Mouse (Mus musculus): ENCODE measurements around the gene Irf2.

Gene Irf2

DNA sequence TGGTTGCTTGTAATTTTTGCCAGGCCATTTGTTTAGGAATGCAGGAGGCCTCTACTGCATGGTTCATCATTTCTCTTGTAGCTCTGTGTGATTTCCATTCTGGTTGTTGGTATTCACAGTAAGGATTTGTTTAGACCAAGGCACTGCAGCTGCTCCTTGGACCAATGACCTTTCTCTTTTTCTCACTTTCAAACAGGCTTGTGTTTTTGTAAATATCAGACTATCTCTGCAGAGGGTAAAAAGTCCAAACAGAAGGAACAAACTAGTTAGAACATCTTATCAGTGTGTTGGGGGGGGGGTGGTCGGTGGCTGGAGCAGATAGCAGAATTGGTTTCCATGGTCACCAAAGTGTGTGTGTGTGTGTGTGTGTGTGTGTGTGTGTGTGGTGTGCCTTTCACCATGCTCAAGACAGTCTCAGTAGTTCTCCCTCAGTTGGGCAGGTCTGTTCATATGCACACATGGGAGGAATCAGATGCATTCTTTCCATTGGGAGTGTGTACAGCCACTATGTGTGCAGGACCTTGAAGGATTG is 61.7 kb downstream of the Irf2 start:
- DNase-seq (ENCODE audit: low spot score in 2 of 2): no peak

DNA sequence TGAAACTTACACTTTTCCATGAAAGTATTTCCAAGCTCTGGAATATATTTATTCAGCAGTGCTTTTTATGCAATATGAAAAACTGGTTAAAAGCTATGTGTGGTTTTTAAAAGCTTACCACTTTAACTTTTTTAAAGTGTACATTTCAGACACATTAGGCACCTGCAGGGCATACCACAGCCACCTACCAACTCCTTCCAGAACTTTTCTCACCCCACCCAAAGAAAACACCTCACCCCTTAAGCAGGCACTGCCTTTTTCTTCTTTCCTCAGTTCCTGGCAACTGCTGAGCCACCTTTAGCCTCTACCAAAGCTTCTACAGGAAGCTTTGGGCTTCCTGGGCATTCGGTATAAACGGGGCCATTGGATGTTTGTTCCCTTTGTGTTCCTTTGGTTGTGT is 62.5 kb downstream of the Irf2 start:
- no peak for DNase-seq (ENCODE audit: low spot score in 2 of 2)

DNA sequence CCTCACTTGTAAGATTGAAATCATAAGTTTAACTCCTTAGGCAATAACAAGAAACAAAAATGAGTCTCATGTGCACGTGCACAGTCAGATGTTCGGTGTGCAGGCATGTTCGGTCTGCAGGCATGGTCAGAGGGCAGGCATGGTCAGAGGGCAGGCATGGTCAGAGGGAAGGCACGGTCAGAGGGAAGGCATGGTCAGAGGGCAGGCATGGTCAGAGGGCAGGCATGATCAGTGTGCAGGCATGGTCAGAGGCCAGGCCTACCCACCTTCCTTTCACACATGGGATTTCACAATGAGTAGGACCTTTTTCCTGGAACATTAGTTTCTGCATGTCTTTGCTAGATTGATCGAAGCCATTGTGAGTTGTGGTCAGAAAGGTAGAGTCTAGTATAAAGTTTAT is 65.2 kb downstream of the Irf2 start:
- DNase-seq (ENCODE audit: low spot score in 2 of 2): no peak

DNA sequence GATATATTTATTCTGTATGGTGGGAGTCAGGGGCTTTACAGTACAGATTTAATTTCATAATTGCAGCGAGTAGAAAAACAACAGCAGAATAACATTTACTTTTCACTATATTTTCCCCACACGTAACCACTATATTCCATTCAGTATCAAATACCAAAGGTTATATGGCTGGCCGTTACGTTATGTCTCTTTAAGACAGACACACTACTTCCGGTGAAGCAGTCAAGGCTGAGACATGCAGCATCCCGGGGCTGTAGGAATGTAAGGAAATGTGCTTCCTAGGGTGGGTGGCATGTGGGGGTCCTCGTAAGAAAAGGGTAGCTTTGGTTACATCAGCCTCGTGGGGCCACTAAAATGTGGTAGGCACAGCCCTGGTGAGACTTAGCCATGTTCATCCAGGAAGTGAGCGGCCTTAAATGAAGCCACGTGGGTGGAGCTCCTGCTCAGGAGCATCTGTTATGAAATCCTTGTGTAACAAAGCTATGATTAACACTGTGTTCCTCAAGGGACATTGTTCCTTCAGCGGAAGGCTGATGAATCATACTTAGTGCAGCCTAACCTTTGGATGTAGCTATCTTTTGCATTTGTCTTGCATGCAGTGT is 71.6 kb downstream of the Irf2 start:
- peak; percentile 58 to 74 for DNase-seq (ENCODE audit: low spot score in 2 of 2)

DNA sequence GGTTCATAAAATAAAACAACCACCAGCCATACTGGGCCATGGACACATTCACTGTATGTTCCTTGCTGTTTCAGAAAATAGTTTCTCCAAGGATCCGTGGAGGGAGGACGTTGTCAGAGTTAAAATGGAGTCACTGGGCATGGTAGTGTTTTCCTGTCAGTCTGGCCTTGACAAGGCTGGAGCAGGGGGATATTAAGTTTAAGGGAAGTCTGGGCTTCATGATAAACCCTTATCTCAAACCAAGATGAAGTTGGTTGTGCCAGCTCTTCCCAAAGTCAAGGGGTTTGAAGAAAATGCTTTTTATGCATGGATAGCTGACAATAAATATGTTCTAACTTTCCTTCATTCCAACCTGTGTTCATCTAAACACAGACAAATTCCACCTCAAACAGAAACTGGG is 72.4 kb downstream of the Irf2 start:
- no peak for DNase-seq (ENCODE audit: low spot score in 2 of 2)

DNA sequence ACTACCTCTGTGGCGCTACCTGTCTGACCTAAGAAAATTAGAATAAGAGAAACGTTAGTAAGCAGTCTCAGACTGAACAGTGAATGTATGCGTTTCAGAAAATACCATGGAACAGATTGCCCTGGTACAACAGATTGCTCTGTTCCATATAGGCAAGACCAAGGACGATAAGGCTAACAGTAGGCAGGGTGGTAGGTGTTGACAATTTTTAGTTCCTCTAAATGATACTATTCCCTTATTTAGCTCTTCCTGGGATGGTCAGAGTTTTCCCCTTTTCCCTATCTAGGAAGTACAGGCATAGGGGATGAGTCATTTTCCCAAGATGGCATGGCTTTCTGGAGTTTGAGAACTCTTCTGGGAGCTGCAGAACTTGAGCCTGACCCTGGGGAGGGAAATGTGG is 73.4 kb downstream of the Irf2 start:
- no peak for DNase-seq (ENCODE audit: low spot score in 2 of 2)

DNA sequence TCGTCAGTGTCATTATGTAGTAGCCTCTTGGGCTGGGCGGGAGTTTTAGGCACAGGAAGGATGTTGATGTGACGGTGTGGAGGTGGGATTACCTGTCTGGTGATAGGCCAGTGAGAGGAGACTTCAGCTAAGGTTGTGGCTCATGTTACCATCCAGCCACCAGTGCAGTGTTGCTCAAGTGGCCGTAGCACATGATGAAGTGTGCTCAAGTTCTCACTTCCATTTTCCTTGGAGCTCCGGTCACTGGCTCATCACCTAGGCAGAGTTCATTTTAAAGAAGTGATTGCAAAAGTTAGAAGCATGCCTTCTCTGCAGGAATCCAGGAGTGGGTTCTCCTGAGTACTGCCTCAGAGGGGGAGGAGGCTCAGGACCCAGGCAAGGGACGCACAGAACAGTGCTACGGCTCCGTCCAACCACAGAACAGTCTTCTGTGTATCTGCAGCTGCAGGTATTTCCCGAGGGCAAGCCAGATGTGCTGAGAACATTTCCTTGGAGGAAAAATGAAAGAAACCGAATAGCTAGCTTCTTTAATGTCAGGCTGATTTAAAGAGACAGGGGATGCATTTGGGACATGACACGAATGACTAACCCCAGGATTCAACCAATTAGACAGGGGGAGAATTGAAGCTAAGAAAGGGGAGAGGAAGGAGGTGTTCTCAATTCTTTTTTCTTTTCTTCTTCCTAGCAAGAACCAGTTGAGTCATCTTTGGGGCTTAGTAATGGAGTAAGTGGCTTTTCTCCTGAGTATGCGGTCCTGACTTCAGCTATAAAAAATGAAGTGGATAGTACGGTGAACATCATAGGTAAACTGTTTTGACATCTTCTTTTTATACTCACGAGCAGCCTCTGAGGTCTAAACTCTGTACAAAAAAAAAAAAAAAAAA is 78.8 kb downstream of the Irf2 start:
- no peak for DNase-seq (ENCODE audit: low spot score in 2 of 2)

DNA sequence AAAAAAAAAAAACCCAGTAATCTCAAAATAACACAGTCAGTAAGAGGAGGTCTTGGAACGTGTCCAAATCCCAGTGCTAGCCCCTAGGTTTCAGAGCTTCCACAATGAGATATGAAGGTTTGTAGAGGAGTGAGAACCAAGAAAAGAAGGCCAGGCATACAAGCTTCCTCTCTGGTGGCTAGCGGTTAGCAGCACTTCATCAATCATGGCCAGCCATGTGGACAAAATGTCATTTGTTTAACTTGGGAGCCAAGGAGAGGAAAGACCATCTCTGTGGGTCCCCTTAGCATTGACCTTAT is 79.4 kb downstream of the Irf2 start:
- no peak for DNase-seq (ENCODE audit: low spot score in 2 of 2)

DNA sequence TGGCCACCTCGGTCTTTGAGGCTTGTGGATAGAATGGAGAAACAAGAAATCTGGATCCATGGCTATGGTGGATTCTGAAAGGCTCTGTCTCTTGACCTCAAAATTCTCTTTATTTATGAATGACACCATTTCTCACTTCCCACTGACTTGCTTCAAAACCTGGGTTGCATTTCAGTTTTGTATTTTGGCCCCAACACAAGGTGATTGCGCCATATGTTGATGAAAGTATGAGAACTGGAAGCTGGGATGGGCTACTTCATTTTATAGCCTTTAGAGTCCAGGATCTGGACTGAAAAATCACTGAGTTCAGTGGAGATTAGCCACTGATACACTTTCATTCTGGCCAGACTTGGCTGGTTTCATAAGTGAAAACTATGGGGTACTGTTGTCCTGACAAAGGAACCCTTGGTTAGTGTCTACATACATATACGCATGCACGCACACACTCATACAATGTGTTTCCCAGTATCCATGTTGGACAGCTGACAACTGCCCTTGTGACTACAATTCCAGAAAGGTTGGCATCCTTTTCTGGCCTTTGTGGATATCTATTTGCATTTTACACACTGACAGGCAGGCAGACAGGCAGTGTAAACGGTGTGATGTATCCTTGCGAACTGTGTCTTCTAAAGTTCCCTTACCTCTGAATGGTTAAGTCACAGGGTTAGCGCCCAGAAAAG is 89.3 kb downstream of the Irf2 start:
- DNase-seq (ENCODE audit: low spot score in 2 of 2): no peak

DNA sequence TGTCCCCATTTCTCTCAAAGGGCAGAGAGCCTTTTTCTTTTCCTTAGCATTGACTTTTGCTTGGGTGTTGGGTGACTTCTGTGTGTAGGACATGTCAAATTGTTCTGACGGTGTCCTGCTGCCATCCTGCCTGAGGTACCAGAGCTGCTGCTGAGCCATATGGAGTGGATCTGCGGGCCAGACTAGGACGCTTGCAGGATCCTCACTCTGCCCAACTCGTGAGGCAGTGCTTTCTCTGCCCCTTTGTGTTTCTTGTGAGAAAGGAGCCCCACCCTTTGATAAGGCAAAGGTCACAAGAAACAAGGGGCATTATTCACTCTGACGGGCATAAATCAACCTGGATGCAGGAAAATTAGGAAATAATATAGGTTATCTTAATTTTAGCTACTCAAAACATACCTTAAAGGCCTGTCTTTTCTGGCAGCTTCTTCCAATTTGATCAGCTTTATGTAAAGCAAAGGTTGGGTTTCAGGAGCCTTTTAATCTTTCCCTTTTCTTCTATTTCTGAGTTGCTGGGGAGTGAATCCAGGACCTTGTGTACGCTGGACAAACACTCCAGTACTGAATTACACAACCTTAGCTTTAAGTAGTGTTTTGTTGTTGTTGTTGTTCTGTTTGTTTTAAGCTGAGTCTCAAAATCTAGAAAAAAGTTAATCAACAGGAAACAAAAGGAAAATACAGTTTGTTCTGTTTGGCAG is 90.0 kb downstream of the Irf2 start:
- no peak for DNase-seq (ENCODE audit: low spot score in 2 of 2)

DNA sequence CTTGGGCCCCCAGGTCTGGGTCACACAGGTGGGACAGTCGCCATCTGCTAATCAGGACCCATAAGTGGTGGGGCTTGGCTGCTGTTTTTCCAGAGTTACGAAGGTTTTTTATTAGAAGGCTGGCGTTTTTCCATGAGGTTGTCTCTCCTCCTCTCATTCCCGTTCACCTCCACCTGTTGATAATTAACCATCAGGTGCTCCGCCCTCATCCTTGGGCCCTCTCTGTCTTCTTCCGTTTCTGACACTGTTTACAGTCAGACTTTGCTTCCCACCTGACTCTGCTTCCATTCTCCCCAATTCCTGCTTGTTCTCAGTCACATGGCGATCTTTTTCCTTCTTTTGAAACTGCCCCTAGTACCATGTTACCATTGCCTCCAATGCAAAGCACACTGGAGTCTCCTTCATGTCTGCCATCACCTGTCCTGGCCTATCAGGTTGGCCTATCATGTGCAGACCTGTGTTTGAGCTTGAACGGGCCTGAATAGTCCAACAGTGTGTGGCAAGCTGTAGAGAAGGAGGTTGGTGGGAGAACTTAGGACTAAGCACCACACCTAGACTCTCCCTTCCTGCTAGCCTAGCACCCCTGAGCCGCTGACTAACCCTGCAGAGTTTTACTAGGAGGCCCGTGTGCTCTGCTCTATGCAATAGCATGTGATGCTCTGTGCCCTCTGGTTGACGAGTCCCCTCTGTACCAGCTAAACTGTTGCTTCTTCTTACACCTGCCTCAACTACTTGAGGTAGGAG is 90.8 kb downstream of the Irf2 start:
- no peak for DNase-seq (ENCODE audit: low spot score in 2 of 2)

DNA sequence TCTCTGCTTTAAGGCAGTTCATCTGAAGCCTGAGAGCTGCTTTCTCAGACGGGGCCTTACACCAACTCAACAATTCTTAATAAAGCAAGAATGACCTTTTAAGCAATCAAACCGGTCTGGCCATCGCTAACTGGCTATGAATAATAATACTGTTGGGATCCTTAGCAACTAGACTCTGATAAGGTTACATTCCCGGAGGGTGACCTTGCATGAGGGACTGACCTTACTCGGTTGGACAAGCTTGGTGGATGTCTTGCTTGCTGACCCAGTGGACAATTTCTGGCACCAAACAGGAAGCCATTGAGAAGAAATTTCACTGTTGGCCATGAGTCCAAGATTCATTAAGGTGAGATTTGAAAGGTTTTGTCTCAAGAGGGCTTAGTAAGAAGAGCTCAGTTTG is 92.4 kb downstream of the Irf2 start:
- DNase-seq (ENCODE audit: low spot score in 2 of 2): no peak

DNA sequence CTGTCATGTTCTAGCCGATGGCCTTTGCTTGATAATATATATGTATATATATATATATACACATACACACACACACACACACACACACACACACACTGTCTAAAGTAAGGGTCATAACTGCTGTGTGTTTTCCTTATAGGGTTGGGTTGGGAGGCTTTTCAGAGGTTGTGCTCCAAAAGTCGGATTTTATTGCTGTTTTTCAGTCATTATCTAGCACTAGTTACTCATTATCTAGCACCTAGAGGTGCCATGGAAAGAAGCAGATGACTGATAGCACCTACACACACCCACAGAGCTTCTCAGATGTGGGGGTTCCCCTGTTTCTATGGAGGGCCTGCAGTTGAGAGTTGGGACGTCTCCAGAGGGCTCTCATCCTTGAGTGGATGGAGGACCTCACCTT is 92.9 kb downstream of the Irf2 start:
- DNase-seq (ENCODE audit: low spot score in 2 of 2): no peak

DNA sequence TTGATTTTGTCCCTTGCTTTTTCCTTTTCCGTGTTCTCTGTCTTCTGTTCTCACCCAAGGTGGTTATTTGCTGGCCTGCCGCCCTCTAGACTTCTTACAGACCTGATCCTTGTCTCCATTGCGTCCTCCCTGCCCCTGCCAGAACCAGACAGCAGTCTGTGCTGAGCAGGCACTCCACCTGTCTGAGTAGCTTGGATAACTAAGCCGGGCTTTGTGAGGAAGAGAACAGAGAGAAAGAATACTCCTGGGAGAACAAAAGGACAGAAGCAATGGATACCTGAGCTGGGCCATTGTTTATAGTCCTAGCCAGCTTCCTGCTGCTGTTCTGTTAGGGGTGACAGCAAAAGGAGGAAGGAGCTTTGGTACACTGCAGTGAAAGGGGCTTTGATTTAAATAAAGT is 94.2 kb downstream of the Irf2 start:
- DNase-seq (ENCODE audit: low spot score in 2 of 2): no peak

DNA sequence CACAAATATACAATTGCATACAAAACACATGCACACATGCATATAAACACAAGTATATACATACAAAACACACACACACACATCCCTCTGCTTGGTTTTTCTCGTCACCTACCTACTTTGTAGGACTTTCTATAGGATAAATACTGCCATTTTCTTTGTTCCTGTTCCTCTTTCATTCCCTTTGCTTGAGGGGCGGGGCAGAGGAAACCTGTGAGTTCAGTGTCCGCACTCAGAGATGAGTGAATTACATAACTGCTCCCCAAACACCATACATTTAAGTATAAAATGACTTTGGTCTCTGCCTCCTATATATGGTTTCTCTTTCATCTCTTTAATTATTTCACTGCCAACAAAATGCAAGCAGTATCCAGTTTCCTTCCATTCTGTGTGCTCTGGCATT is 94.9 kb downstream of the Irf2 start:
- DNase-seq (ENCODE audit: low spot score in 2 of 2): no peak

DNA sequence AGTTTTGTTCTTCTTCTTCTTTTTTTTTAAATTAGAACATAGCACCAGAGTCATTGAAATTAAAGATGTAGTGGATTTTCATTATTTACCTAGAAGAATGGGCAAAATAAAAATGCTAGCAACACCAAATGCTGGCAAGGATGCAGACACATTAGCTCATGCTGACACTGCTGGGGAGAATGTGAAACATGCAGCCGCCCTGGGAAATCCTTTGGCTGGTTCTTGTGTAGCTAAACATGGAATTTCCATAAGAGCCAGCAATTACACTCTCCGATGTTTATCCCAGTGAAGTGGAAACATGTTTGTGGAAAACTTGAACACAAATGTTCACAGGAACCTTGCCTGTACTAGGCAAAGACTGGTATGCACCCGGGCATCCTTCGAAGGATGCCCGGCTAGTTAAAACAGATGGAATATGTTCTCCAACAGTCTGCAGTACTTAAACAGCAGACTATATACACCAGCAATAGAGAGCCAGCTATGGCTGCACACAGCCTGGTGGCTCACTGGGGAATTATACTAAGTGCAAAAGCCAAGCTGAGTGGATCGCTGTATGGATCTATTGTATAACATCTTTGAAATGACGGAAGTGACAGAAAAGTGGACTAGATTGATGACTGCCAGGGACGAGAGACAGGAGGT is 96.6 kb downstream of the Irf2 start:
- DNase-seq (ENCODE audit: low spot score in 2 of 2): no peak

DNA sequence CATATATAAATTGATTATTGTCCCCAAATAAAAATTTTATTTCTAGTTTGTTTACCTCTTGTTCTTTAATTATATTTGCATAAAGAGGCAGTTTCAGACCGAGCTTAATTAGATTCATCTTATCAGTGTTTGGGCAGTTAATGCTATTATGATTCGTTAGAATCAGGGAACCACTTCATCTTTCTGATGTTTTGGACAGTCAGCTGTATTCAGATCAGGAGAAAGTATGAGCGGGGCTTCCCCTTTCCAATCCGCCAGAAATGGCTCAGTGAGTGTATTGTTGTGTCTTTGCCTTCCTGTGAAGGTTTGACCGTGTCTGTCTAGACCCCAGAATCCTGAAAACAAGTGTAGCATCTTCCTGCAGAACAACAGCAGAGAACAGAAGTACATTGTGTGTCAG is 97.4 kb downstream of the Irf2 start:
- no peak for DNase-seq (ENCODE audit: low spot score in 2 of 2)

DNA sequence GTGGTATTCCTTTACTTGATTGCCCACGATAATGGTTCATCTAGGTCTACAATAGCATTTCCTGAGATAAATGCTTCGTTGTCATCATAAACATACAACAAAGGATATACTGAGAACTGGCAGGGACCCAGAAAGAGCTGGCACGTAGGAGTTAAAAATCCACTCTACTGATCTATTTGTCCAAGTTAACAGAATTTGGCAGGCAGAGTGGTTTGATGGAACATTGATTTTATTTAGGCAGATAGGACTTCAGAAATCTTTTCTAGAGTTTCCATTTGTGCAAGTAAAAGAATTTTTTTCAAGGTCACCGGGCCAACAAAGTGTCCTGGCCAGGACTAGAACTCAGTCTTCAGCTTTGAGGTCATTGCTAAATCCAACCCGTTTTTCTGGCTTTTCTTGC is 98.5 kb downstream of the Irf2 start:
- DNase-seq (ENCODE audit: low spot score in 2 of 2): no peak

DNA sequence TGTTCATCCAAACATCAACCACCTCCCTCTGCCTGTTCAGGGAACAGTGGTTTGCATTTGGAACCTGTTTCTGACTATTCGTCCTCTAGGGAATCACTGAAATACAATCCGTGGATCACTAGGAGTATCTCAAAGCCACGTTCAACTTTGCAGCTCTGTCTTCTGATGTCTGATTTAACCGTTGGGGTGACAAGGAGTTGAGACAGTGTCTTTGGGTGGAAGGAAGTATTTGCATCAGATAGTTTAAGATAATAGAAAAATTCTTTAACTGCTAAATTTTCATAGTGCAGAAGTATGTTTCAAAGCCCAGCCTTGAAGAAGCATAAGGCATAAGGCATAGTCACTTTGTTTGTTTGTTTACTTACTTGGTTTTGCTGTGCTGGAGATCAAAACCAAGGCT is 100.9 kb downstream of the Irf2 start:
- no peak for DNase-seq (ENCODE audit: low spot score in 2 of 2)

DNA sequence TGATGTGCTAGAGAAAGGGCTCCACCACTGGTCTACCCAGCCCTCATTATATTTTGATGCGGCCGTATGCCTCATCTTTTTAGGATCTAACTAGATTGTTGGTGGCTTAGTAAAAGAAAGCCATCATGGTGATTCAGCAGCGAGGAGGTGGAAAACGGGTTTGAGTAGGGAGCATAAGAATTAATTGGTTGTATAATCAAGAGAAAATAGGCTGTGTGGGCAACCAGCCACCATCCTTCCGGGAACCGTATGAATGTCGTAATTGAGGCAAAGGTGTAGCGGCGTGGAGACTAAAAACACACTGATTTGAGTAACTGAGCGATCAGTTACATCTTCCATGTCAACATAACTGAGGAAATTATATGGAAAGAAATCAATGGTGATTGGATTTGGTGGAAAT is 101.3 kb downstream of the Irf2 start:
- DNase-seq (ENCODE audit: low spot score in 2 of 2): peak in 1 of 2 experiments; percentile 29

DNA sequence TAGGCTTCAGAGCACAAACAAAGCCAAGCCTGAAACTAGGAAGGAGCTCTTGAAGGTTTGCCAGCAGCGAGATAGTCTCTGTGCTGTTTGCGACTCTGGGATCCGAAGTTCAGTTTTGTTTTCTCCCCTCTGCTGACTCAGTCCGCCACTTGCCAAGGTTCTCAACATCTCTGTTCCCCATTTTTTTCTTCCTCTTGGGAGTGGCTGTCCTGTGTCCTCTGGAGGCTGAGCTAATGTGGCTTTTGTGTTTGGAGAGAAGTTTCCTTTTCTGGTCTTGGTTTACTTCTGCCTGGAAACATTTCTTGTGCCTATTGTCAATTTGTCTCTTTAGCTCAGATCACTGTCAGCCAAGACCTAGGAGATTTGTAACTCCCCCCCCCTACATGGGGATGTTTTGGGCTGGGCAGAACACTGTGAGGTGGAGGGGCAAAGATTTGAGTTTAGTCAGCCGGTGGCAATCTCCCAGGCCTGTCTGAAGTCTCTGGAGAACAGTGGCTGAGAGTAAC is 103.2 kb downstream of the Irf2 start:
- DNase-seq (ENCODE audit: low spot score in 2 of 2): peak; percentile 20 to 24

All from frontal cortex, postnatal 36 days (tissue).